Mouse (Mus musculus) spleen, adult 2 months (tissue): ENCODE measurements around the gene Stim1. TPM values are rescaled to one million over a fixed set of nuclear protein-coding genes. Genes with fewer than 3 reads are reported as not detected.

Experiments used
- DNase-seq, 2 experiments: peaks; one replicate each; pipeline versions ENCODE4 v3.0.0 to v3.0.0-alpha.2; 2012 to 2021; ENCODE audit warnings: low spot score in 2 of 2, low read depth in 1 of 2
- H3K27ac ChIP-seq: fragments of 200-500 bp; 2 replicates; pipeline ENCODE4 v1.5.1; 2012; ENCODE audit warnings: low read length, inconsistent platforms; ENCODE audit not compliant: insufficient read depth
- H3K27me3 ChIP-seq: fragments of 200-500 bp; 2 replicates; pipeline ENCODE4 v1.6.1; 2012; ENCODE audit warnings: mild to moderate bottlenecking, moderate library complexity, low read length, inconsistent platforms; ENCODE audit not compliant: control insufficient read depth, insufficient read depth
- H3K36me3 ChIP-seq: fragments of 200-500 bp; 2 replicates; pipeline ENCODE4 v1.6.1; 2012; ENCODE audit warnings: mild to moderate bottlenecking, low read length, inconsistent platforms; ENCODE audit not compliant: control insufficient read depth, insufficient read depth
- H3K4me1 ChIP-seq: fragments of 200-500 bp; 2 replicates; pipeline ENCODE4 v1.6.1; 2011; ENCODE audit warnings: inconsistent platforms; ENCODE audit not compliant: control insufficient read depth, insufficient read depth, insufficient read length
- H3K4me3 ChIP-seq: fragments of 200-500 bp; 2 replicates; pipeline ENCODE4 v1.5.1; 2011; ENCODE audit warnings: mild to moderate bottlenecking, inconsistent platforms; ENCODE audit not compliant: insufficient read depth, insufficient read length; ENCODE audit errors: extremely low read depth
- CTCF ChIP-seq: fragments of 200-500 bp; IDR thresholded peaks from 2 replicates; pipeline ENCODE4 v1.5.1; 2011; ENCODE audit warnings: mild to moderate bottlenecking, inconsistent platforms; ENCODE audit not compliant: insufficient read depth, insufficient read length, insufficient replicate concordance; ENCODE audit errors: extremely low read depth
- POLR2A ChIP-seq: fragments of 200-500 bp; IDR thresholded peaks from 2 replicates; pipeline ENCODE4 v1.6.1; 2011; ENCODE audit warnings: low read depth, low read length, inconsistent platforms
- WGBS: fragments of 180-500 bp; shearing (Covaris S2); methylation state at CpG from one replicate; pipeline ENCODE4 v1.1.7; 2018; 5-methylcytosine and 5-hydroxymethylcytosine counted together
- polyA plus RNA-seq: library from polyadenylated mRNA; depleted of rRNA; stranded (reverse); fragments of >200 nt; gene quantifications from 2 replicates; pipeline ENCODE4 v1.2.3, GENCODE M21; 2012; rRNA removed

The Stim1 gene
- polyA plus RNA-seq, 1 experiment: 49.3 TPM

DNA sequence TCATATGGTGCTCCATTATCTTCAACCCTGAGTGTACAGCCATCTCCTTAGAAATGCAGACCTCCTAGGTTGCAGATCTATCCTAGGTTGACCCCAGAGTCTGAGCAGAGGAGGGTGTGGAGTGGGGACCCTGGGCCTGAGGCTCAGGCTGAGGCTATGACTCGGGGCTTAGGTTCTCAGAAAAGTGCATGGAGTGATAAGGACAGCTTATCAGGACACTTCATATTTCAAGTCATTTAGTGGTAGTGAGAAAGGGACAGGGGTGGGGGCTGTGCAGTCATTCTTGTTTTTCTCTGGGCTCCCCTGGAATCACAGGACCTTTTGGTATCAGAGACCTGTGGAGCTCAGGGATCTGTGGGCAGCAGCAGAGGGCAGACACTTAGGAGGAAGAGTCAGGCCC lies 218.5 kb downstream of the Stim1 start:
- Histone ChIP-seq H3K4me3 (no peak overlapping the region), H3K27me3 (no peaks in the 10 kb centered on the region), H3K36me3 (no peaks in the 10 kb centered on the region), H3K4me1 (no peaks in the 10 kb centered on the region), H3K27ac (no peak overlapping the region)
- TF ChIP-seq POLR2A: no peak
- no peak for TF ChIP-seq CTCF
- 62% methylated on average over 1 of the region's 1 CpGs for WGBS
- DNase-seq: no peak

Other genes with a start within 250 kb of the Stim1 start
- gene Il18bp, start 249.1 kb upstream of the Stim1 start, polyA plus RNA-seq: 24.5 and 27.4 TPM in 2 replicates
- gene Rnf121, start 202.3 kb upstream of the Stim1 start, polyA plus RNA-seq: 14.2 and 17.7 TPM in 2 replicates
- gene Xndc1, start 202.3 kb upstream of the Stim1 start, polyA plus RNA-seq: 18.3 and 21.5 TPM in 2 replicates
- 2.6 and 4.9 TPM in 2 replicates for gene Xntrpc, start 202.1 kb upstream of the Stim1 start, polyA plus RNA-seq
- 0.42 and 2.0 TPM in 2 replicates for gene Trpc2, start 184.7 kb upstream of the Stim1 start, polyA plus RNA-seq
- 0.13 and 0.15 TPM in 2 replicates for gene Art1, start 166.1 kb upstream of the Stim1 start, polyA plus RNA-seq
- 0.09 and 0.26 TPM in 2 replicates for gene Art5, start 158.3 kb upstream of the Stim1 start, polyA plus RNA-seq
- 0.04 and 0.18 TPM in 2 replicates for gene Chrna10, start 151.0 kb upstream of the Stim1 start, polyA plus RNA-seq
- gene Nup98, start 57.6 kb upstream of the Stim1 start, polyA plus RNA-seq: 11.5 and 13.5 TPM in 2 replicates
- gene Pgap2, start 57.6 kb upstream of the Stim1 start, polyA plus RNA-seq: 57.8 and 72.9 TPM in 2 replicates
- gene Rhog, start 11.8 kb upstream of the Stim1 start, polyA plus RNA-seq: 165 and 178 TPM in 2 replicates
- gene Rrm1, start 173.9 kb downstream of the Stim1 start, polyA plus RNA-seq: 10.5 and 11.9 TPM in 2 replicates
- not detected in 2 replicates for gene Olfr543, start 213.9 kb downstream of the Stim1 start, polyA plus RNA-seq
- not detected in 2 replicates for gene Olfr544, start 220.5 kb downstream of the Stim1 start, polyA plus RNA-seq
- not detected in 2 replicates for gene Olfr545, start 231.8 kb downstream of the Stim1 start, polyA plus RNA-seq